Mouse (Mus musculus): ENCODE measurements around the gene Rpl36.

- TF ChIP-seq CTCF (IDR thresholded peaks at IDR 0.05; ENCODE audit: extremely low read depth, insufficient read length, insufficient replicate concordance, low read depth, low read length) (no peak), POLR2A (IDR thresholded peaks at IDR 0.05; ENCODE audit: low read depth, low read length) (no peak)
Observed at GRCm38 (mm10) chr17:56570287-56570686, 42.9 kb upstream of the Rpl36 start.

Measured in small intestine, adult 2 months (tissue).